Mouse (Mus musculus) midbrain, embryonic 11.5 days (tissue): ENCODE measurements around the gene Oxct2a. TPM values are rescaled to one million over a fixed set of nuclear protein-coding genes. Genes with fewer than 3 reads are reported as not detected.
"Not testable (repeated sequence)": the region's sequence is repeated elsewhere in the genome, so short reads cannot be mapped to it uniquely, and the experiment has no call there.

ENCODE experiments used
- ATAC-seq: fragments of 200-750 bp; cut with Nextera tagmentation; 2 replicates; pipeline ENCODE4 v1.8.0; 2017; ENCODE audit warnings: moderate TSS enrichment, moderate library complexity; ENCODE audit not compliant: low FRiP score
- DNase-seq: peaks from one replicate; pipeline ENCODE4 v3.0.0; 2015; ENCODE audit warnings: low spot score; ENCODE audit errors: missing footprints
- H3K27ac ChIP-seq: fragments of 300-500 bp; sonication (generic); 2 replicates; pipeline ENCODE4 v1.5.1; 2014; ENCODE audit warnings: low read depth, low read length
- H3K27me3 ChIP-seq: fragments of 300-500 bp; sonication (generic); 2 replicates; pipeline ENCODE4 v1.6.1; 2014; ENCODE audit warnings: mild to moderate bottlenecking, low read length, moderate library complexity, mixed read lengths; ENCODE audit not compliant: control insufficient read depth, insufficient read depth
- H3K36me3 ChIP-seq: fragments of 300-500 bp; sonication (generic); 2 replicates; pipeline ENCODE4 v1.6.1; 2014; ENCODE audit warnings: mild to moderate bottlenecking, low read length, moderate library complexity, mixed read lengths; ENCODE audit not compliant: control insufficient read depth, insufficient read depth
- H3K4me1 ChIP-seq: fragments of 300-500 bp; sonication (generic); 2 replicates; pipeline ENCODE4 v1.6.1; 2014; ENCODE audit warnings: low read length; ENCODE audit not compliant: control insufficient read depth, insufficient read depth
- H3K4me2 ChIP-seq: fragments of 300-500 bp; sonication (generic); 2 replicates; pipeline ENCODE4 v1.6.1; 2014; ENCODE audit warnings: mild to moderate bottlenecking, moderate library complexity
- H3K4me3 ChIP-seq: fragments of 300-500 bp; sonication (generic); 2 replicates; pipeline ENCODE4 v1.5.1; 2014; ENCODE audit warnings: low read depth, low read length
- H3K9ac ChIP-seq: fragments of 300-500 bp; sonication (generic); 2 replicates; pipeline ENCODE4 v1.6.1; 2014; ENCODE audit warnings: low read length
- H3K9me3 ChIP-seq: fragments of 300-500 bp; sonication (generic); 2 replicates; pipeline ENCODE4 v1.6.1; 2016; ENCODE audit warnings: low read length; ENCODE audit not compliant: control insufficient read depth
- WGBS: fragments of 180-500 bp; shearing (Covaris S2); extraction: QIAGEN DNeasy Blood & Tissue Kit; methylation state at CpG from one replicate; pipeline ENCODE4 v1.1.7; 2014; 5-methylcytosine and 5-hydroxymethylcytosine counted together
- polyA plus RNA-seq: library from polyadenylated mRNA; unstranded; fragments of >200 nt; fragmentation: Nextera tagmentation; extraction: Ambion mirVana; gene quantifications from 2 replicates; pipeline ENCODE4 v1.2.1, GENCODE M21; 2014

Oxct2a gene
- polyA plus RNA-seq, 1 experiment from 2014 or later: not detected

DNA sequence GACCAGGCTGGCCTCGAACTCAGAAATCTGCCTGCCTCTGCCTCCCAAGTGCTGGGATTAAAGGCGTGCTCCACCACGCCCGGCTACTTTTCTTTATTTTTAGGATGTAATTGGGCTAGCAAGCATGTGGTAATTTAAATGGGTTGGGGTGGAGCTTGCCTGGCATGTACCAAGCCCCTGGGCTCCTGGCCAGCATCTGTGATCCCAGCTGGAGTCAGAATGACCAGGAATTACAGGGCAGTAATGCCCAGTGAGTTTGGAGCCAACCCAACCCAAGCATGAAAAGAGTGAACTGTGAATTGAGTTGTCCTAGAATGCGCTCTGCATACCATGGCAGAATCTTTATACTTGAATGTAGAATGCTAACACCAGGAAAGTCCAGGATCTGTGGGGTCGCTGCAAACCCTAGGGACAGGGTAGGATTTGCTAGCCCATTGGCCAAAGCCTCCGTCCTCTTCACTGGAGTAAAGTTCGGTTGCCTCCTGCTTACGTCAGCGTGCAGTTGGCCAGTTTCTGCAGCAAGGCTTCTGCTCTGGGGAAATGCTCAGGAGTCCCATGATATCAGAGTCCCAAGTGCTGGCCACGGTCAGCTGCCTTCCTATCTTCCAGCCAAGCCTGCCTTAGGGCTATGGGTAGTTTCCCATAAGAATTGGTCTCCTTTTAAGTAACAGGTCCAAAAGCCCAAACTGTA lies 24.3 kb downstream of the Oxct2a start:
- Histone ChIP-seq H3K27me3 (no peaks in the 10 kb centered on the region), H3K4me1 (no peaks in the 10 kb centered on the region), H3K4me2 (no peak overlapping the region), H3K27ac (no peak overlapping the region), H3K36me3 (peaks cover 40% of the 10 kb centered on the region), H3K9ac (no peak overlapping the region), H3K9me3 (no peaks in the 10 kb centered on the region), H3K4me3 (no peak overlapping the region)
- 95% methylated on average over 11 of the region's 11 CpGs for WGBS
- DNase-seq: no peak
- no peak for ATAC-seq

DNA sequence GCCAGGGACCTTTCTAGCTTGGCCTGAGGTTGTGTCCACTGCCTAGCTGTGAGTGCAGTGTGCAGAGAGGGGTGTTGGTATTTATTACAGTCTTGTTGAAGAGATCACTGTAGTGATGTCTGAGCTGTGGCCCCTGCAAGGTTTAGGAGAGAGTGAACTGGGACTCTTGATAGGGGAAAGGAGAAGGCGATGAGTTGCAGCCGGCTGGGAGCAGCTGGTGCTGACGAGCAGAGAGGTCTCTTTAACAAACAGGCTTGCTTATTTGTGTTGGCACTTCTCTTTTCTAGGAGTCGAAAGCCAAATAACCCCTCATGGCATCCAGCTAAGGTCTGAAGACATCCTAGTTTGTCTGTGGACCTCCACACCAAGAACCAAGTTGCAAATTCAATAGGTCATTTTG lies 25.2 kb downstream of the Oxct2a start:
- Histone ChIP-seq H3K4me2 (no peak overlapping the region), H3K36me3 (peaks cover 45% of the 10 kb centered on the region), H3K4me1 (no peaks in the 10 kb centered on the region), H3K27me3 (no peaks in the 10 kb centered on the region), H3K4me3 (no peak overlapping the region), H3K9ac (no peak overlapping the region), H3K9me3 (no peaks in the 10 kb centered on the region), H3K27ac (no peak overlapping the region)
- WGBS: 92% methylated on average over 4 of the region's 4 CpGs
- ATAC-seq (no peak), DNase-seq (no peak)

GRCm38 (mm10) chr4:123297195-123297960 lies 26.1 kb downstream of the Oxct2a start:
- Histone ChIP-seq H3K27me3 (no peaks in the 10 kb centered on the region), H3K4me1 (no peaks in the 10 kb centered on the region), H3K27ac (no peak overlapping the region), H3K4me3 (no peak overlapping the region), H3K9ac (no peak overlapping the region), H3K9me3 (no peaks in the 10 kb centered on the region), H3K4me2 (no peak overlapping the region), H3K36me3 (peaks cover 46% of the 10 kb centered on the region)
- 92% methylated on average over 22 of the region's 22 CpGs for WGBS
- no peak for ATAC-seq
- no peak for DNase-seq

- H3K27me3 ChIP-seq: no peaks in the 10 kb centered on the region
- ATAC-seq (no peak), DNase-seq (no peak)
- no peak overlapping the region for H3K9ac ChIP-seq
- no peaks in the 10 kb centered on the region for H3K9me3 ChIP-seq
- H3K27ac ChIP-seq: no peak overlapping the region
- H3K36me3 ChIP-seq: peaks cover 51% of the 10 kb centered on the region
- H3K4me3 ChIP-seq: no peak overlapping the region
- no peaks in the 10 kb centered on the region for H3K4me1 ChIP-seq
- H3K4me2 ChIP-seq: no peak overlapping the region
- 88% methylated on average over 5 of the region's 5 CpGs for WGBS
Observed at GRCm38 (mm10) chr4:123296148-123296534, 27.3 kb downstream of the Oxct2a start.

- 92% methylated on average over 20 of the region's 21 CpGs for WGBS
- H3K36me3 ChIP-seq: peaks cover 56% of the 10 kb centered on the region
- no peak overlapping the region for H3K4me2 ChIP-seq
- H3K4me1 ChIP-seq: no peaks in the 10 kb centered on the region
- no peak for ATAC-seq
- no peak overlapping the region for H3K27ac ChIP-seq
- no peaks in the 10 kb centered on the region for H3K9me3 ChIP-seq
- no peak for DNase-seq
- no peak overlapping the region for H3K4me3 ChIP-seq
- H3K27me3 ChIP-seq: no peaks in the 10 kb centered on the region
- H3K9ac ChIP-seq: no peak overlapping the region
Observed at GRCm38 (mm10) chr4:123295516-123296147, 27.8 kb downstream of the Oxct2a start.

DNA sequence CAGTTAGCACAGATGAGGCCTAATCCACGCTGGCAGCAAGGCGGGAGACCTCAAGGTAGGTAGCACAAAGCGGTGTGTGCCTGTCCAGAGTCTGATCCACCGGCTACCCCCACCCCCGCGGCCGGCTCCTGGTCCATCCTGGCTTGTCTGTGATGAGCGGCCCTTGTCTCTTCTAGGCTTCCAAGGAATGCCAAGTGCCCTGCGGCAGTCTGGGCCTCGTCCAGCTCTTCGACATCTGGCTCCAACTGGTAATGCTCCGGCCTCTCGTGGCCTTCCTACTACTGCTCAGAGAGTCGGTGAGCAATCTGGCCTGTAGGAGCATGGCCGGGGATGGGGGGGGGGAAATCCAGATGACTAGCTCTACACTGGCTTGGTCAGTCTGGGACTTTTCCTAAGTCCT lies 28.4 kb downstream of the Oxct2a start:
- not testable (repeated sequence) for H3K4me2 ChIP-seq, H3K4me1 ChIP-seq, H3K4me3 ChIP-seq, DNase-seq, H3K9ac ChIP-seq, H3K27me3 ChIP-seq, ATAC-seq, H3K27ac ChIP-seq, H3K9me3 ChIP-seq
- 93% methylated on average over 15 of the region's 15 CpGs for WGBS
- peaks cover 57% of the 10 kb centered on the region for H3K36me3 ChIP-seq

GRCm38 (mm10) chr4:123293661-123294443 lies 29.6 kb downstream of the Oxct2a start:
- ATAC-seq (no peak), DNase-seq (no peak)
- Histone ChIP-seq H3K4me3 (no peak overlapping the region), H3K36me3 (peaks cover 58% of the 10 kb centered on the region), H3K27ac (no peak overlapping the region), H3K9me3 (no peaks in the 10 kb centered on the region), H3K4me1 (no peaks in the 10 kb centered on the region), H3K27me3 (no peaks in the 10 kb centered on the region), H3K9ac (no peak overlapping the region), H3K4me2 (no peak overlapping the region)
- 85% methylated on average over 7 of the region's 7 CpGs for WGBS

DNA sequence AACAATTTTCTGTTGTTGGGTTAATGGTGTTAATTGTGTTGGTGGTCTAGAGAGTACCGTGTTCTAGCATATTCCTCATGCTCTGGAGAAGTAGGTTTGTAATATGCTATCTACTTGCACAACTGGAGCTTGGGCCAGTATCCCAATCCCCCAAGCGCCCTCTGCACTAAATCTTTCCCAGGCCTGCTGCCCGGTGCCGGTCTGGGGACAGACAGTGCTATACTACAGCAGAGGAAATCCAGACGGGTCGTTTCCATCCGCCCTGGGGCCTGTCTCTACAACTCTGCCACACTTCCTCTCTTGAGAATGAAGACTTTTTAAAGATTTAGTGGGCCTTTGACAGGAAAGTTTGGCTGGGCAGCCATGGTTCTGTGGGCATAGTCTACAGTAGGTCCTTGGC lies 30.4 kb downstream of the Oxct2a start:
- DNase-seq: no peak
- Histone ChIP-seq H3K4me2 (no peak overlapping the region), H3K9me3 (no peaks in the 10 kb centered on the region), H3K27ac (no peak overlapping the region), H3K4me3 (no peak overlapping the region), H3K36me3 (peaks cover 60% of the 10 kb centered on the region), H3K4me1 (no peaks in the 10 kb centered on the region), H3K27me3 (no peaks in the 10 kb centered on the region), H3K9ac (no peak overlapping the region)
- no peak for ATAC-seq
- WGBS: 94% methylated on average over 7 of the region's 7 CpGs
